Comparison of ENCODE assay signal across 29 mouse cellular contexts in genomic region chr14:32738586-32738985, GRCm38 (mm10). TPM values are rescaled to one million over a fixed set of nuclear protein-coding genes. Genes with fewer than 3 reads are reported as not detected.
A peak's percentile ranks its signal among the peaks of the same experiment; 100 is the strongest.
DNase-seq lines count a peak whose midpoint lies in the region; ATAC-seq lines count a peak whose summit lies in the region.
"Had no signal": no experiment of that assay in that cellular context is flagged by ENCODE, and none has a peak within 500 bp of the region (broad histone marks: within the 10 kb centered on the region; RNA-seq: fewer than 3 reads in every experiment).

No protein-coding gene starts in this region.

- DNase-seq in heart, adult 18-20 months = peak; percentile 50 to 75
- no peak for DNase-seq in heart, embryonic 10.5 days (ENCODE audit: low spot score)
- peak; percentile 15 to 20 for DNase-seq in gastrocnemius, adult 8-10 months (ENCODE audit: low spot score in 2 of 2)
- peak; percentile 36 for DNase-seq in heart, adult 8-10 months (ENCODE audit: low spot score)
- DNase-seq in heart, postnatal 36 days = peak; percentile 19 to 33
- no peak for DNase-seq in thymus, adult 18-20 months
- no peak for DNase-seq in left cerebral cortex, adult 8-10 months (ENCODE audit: low spot score in 2 of 2)
- DNase-seq in midbrain, embryonic 11.5 days (ENCODE audit: low spot score, missing footprints) = no peak
- DNase-seq: adrenal gland, adult 8-10 months; B cell, adult 2 months; cerebellum, postnatal 10 days; kidney, adult 9 months; kidney, postnatal 10 days; layer of hippocampus, postnatal 36 days; liver, embryonic 13.5 days; lung, postnatal 10 days; right cerebral cortex, adult 18-20 months; right cerebral cortex, postnatal 4 days had no signal

- intact Hi-C loops in heart, postnatal 36 days (cut with DNase I) = no loop called here

- H3K4me3 ChIP-seq in heart, embryonic 10.5 days = no peak overlapping the region
- no peak overlapping the region for H3K4me3 ChIP-seq in midbrain, embryonic 11.5 days (ENCODE audit: low read depth, low read length)
- H3K4me3 ChIP-seq: heart, embryonic 13.5 days; limb, embryonic 10.5 days; limb, embryonic 15.5 days; liver, embryonic 13.5 days; midbrain, embryonic 15.5 days had no signal

- 0 out of 2 replicates have a peak, but pooled peaks cover 3% of the 10 kb centered on the region for H3K9me3 ChIP-seq in heart, embryonic 10.5 days
- H3K9me3 ChIP-seq in midbrain, embryonic 11.5 days (ENCODE audit: control insufficient read depth, low read length) = no peaks in the 10 kb centered on the region
- H3K9me3 ChIP-seq: limb, embryonic 10.5 days; limb, embryonic 15.5 days; liver, embryonic 13.5 days had no signal

- WGBS in heart, embryonic 10.5 days = 84% methylated on average over 5 of the region's 5 CpGs
- 90% methylated on average over 5 of the region's 5 CpGs for WGBS in midbrain, embryonic 11.5 days

- no peaks in the 10 kb centered on the region for H3K36me3 ChIP-seq in heart, embryonic 10.5 days
- H3K36me3 ChIP-seq in midbrain, embryonic 11.5 days (ENCODE audit: control insufficient read depth, insufficient read depth, low read length) = no peaks in the 10 kb centered on the region
- H3K36me3 ChIP-seq: heart, embryonic 13.5 days; limb, embryonic 10.5 days; limb, embryonic 15.5 days; liver, embryonic 13.5 days; midbrain, embryonic 15.5 days had no signal

- no peak overlapping the region for H3K27ac ChIP-seq in heart, embryonic 10.5 days
- no peak overlapping the region for H3K27ac ChIP-seq in midbrain, embryonic 11.5 days (ENCODE audit: low read depth, low read length)
- H3K27ac ChIP-seq: heart, embryonic 13.5 days; hindbrain, embryonic 14.5 days; limb, embryonic 10.5 days; limb, embryonic 15.5 days; liver, embryonic 13.5 days; midbrain, embryonic 15.5 days had no signal

- no peaks in the 10 kb centered on the region for H3K27me3 ChIP-seq in heart, embryonic 10.5 days (ENCODE audit: insufficient read depth, poor library complexity, severe bottlenecking)
- H3K27me3 ChIP-seq in midbrain, embryonic 11.5 days (ENCODE audit: control insufficient read depth, insufficient read depth, low read length) = no peaks in the 10 kb centered on the region
- H3K27me3 ChIP-seq: heart, embryonic 13.5 days; limb, embryonic 15.5 days; liver, embryonic 13.5 days; midbrain, embryonic 15.5 days had no signal

- no peak overlapping the region for H3K9ac ChIP-seq in midbrain, embryonic 11.5 days (ENCODE audit: low read length)
- H3K9ac ChIP-seq: heart, embryonic 13.5 days; hindbrain, embryonic 14.5 days; limb, embryonic 15.5 days; liver, embryonic 13.5 days; midbrain, embryonic 15.5 days had no signal

- no peak overlapping the region for H3K4me2 ChIP-seq in midbrain, embryonic 11.5 days
- H3K4me2 ChIP-seq: heart, embryonic 13.5 days; hindbrain, embryonic 14.5 days; limb, embryonic 15.5 days; liver, embryonic 13.5 days; midbrain, embryonic 15.5 days had no signal

- ATAC-seq in midbrain, embryonic 11.5 days (ENCODE audit: low FRiP score) = no peak
- ATAC-seq: activated CD4-positive, CD25-positive, alpha-beta regulatory T cell, adult 4 months; forebrain, embryonic 14.5 days; intestine, postnatal 0 days; midbrain, embryonic 15.5 days had no signal

- H3K4me1 ChIP-seq in heart, embryonic 10.5 days = peaks cover 4% of the 10 kb centered on the region; the same call in 1 of the 2 replicates
- no peaks in the 10 kb centered on the region for H3K4me1 ChIP-seq in midbrain, embryonic 11.5 days (ENCODE audit: control insufficient read depth, insufficient read depth, low read length)
- H3K4me1 ChIP-seq: heart, embryonic 13.5 days; limb, embryonic 10.5 days; limb, embryonic 15.5 days; liver, embryonic 13.5 days; midbrain, embryonic 15.5 days had no signal

RNA-seq across cellular contexts. Expression of gene Tmem273, which starts 47.2 kb away (rescaled TPM):
- total RNA-seq in heart, adult 18-20 months (2021) = under 1 TPM; 0.39 to 0.50 TPM
- 0.18 and 0.39 TPM in 2 replicates for polyA plus RNA-seq in heart, embryonic 10.5 days (2016; fragmentation: Nextera tagmentation; extraction: Ambion mirVana)
- total RNA-seq in gastrocnemius, adult 8-10 months (2022) = not detected
- 1 to 10 TPM in 2 of 4 experiments, under 1 TPM in 2; 0.19 to 1.9 (median 1.1) TPM for total RNA-seq in heart, adult 8-10 months (2022)
- under 1 TPM; 0.97 to 0.98 TPM for total RNA-seq in heart, postnatal 36 days (2021)
- total RNA-seq in left cerebral cortex, adult 8-10 months (2022) = 1 to 10 TPM in 3 of 4 experiments, under 1 TPM in 1; 0.40 to 1.5 (median 1.1) TPM
- polyA plus RNA-seq in midbrain, embryonic 11.5 days (2014; fragmentation: Nextera tagmentation; extraction: Ambion mirVana) = 0.57 and 0.72 TPM in 2 replicates
- total RNA-seq: ES-E14 had no signal

RNA-seq across cellular contexts. Expression of gene 3425401B19Rik, which starts 53.5 kb away (rescaled TPM):
- total RNA-seq in heart, adult 18-20 months (2021) = 100 to 1,000 TPM in 1 of 2 experiments, 10 to 100 TPM in 1; 98.0 to 103 TPM
- polyA plus RNA-seq in heart, embryonic 10.5 days (2016; fragmentation: Nextera tagmentation; extraction: Ambion mirVana) = 7.2 and 16.6 TPM in 2 replicates
- total RNA-seq in gastrocnemius, adult 8-10 months (2022) = 100 to 1,000 TPM; 314 to 378 (median 368) TPM
- total RNA-seq in heart, adult 8-10 months (2022) = 100 to 1,000 TPM; 124 to 148 (median 138) TPM
- 100 to 1,000 TPM; 127 to 148 TPM for total RNA-seq in heart, postnatal 36 days (2021)
- total RNA-seq in left cerebral cortex, adult 8-10 months (2022) = under 1 TPM; 0.28 to 0.58 (median 0.40) TPM
- polyA plus RNA-seq in midbrain, embryonic 11.5 days (2014; fragmentation: Nextera tagmentation; extraction: Ambion mirVana) = not detected in 2 replicates
- total RNA-seq: common myeloid progenitor, adult 5-6 weeks; hematopoietic stem cell, adult 5-6 weeks had no signal
- polyA plus RNA-seq: activated CD4-positive, CD25-positive, alpha-beta regulatory T cell, adult 4 months; forebrain, embryonic 14.5 days; midbrain, embryonic 15.5 days had no signal

Comparison
In these comparisons a context has a peak if more than half of its experiments do, and no peak if none do; other contexts are left out.
1. DNase-seq: peak in heart, adult 18-20 months (2 of 2), gastrocnemius, adult 8-10 months (2 of 2), heart, adult 8-10 months (single experiment) and heart, postnatal 36 days (2 of 2); none in heart, embryonic 10.5 days (single experiment), thymus, adult 18-20 months (0 of 2), left cerebral cortex, adult 8-10 months (0 of 2) and midbrain, embryonic 11.5 days (single experiment).
2. RNA of gene 3425401B19Rik, which starts 53.5 kb away (total RNA-seq): 314 to 378 TPM in gastrocnemius, adult 8-10 months, 127 to 148 TPM in heart, postnatal 36 days, 124 to 148 TPM in heart, adult 8-10 months and 98.0 to 103 TPM in heart, adult 18-20 months; 0.28 to 0.58 TPM in left cerebral cortex, adult 8-10 months; every median in the first group is over 10 times any median in the second.